Mouse (Mus musculus): ENCODE measurements at regions not wholly inside any gene's neighbourhood (a gene's known extent, or its start where the extent isn't known, plus 50 kb on each side); places are given as distances from the start of the nearest gene placed in this dataset.

DNA sequence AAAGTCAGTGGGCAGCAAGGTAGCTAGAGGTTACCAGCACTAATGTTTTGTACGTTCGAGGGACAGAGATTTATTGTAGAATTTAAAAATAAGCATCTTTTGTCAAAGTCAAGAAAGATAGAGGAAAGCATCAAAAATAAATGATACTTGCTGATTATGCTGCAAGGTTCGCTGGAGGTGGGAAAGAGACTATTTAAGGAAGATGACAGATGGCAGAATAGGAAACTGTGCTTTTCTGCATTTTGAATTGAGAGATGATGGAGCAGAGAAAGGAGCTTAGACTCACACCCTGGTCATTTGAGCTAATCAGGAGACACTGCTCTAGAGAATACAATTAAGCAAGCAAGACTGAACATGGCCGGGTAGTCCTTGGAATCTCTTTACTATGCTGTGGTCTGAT is 275.1 kb upstream of the 2610001J05Rik start:
- TF ChIP-seq POLR2A (IDR thresholded peaks at IDR 0.05; ENCODE audit: extremely low read depth, insufficient read depth, low read length) (no peak), CTCF (IDR thresholded peaks at IDR 0.05; ENCODE audit: extremely low read depth, insufficient read depth, low read length) (no peak)

Data from cortical plate, adult 2 months (tissue).